Mouse (Mus musculus): Measurements from ENCODE around the gene Gpr75. TPM values are rescaled to one million over a fixed set of nuclear protein-coding genes. Genes with fewer than 3 reads are reported as not detected.

Gene Gpr75
- total RNA-seq (2021): under 1 TPM; 0.14 to 0.18 TPM
- long read RNA-seq, experiment 1: 0 reads
- long read RNA-seq, experiment 2: 0 reads

DNA sequence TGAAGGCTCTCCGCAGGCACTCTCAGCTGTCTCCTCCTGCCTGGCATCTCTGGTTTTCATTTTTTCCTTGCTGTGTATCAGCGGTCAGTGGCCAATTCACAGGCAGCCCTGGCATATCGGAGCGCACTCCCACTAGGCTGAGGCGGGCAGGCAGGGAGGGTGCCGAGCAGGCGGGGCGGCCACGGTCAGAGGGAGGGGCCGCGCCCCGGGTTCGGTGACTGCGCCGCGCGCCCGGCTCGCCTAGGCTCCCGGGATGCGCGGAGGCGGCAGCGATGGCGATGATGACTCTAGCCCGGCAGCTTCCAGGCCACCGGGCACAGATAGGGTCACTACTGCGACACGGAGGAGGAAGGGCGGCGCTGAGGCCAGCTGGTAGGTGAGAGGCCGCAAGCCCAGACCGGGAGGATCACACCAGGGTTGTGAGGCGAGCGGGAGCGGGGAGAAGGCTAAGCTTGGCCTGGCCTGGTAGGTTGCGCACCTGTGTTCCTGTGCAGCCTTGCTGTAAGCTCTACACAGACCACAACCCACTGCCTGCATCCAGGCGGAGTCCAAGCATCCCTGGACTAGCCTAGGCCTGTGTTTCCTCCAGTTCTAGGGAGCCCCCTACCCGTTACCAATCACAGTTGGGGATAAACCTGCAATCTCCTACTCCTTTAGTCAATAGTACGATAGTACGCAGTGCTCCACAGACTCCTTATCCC lies at the start of gene Gpr75, which contains the start of gene Asb3:
Gpr75 (plus strand) TSS at position 188 of the 701 bp plus-strand sequence.
Asb3 (plus strand) TSS at position 246 of the 701 bp plus-strand sequence.
- peak; percentile 72 for DNase-seq
- no peak for TF ChIP-seq CTCF (IDR thresholded peaks at IDR 0.05)
- intact Hi-C loops (cut with DNase I): no loop called here
- peak within 1 kb of the TSS; percentile 63 for H3K4me3 ChIP-seq
- H3K27ac ChIP-seq: peak within 1 kb of the TSS; percentile 28; the same call in 1 of the 2 replicates

DNA sequence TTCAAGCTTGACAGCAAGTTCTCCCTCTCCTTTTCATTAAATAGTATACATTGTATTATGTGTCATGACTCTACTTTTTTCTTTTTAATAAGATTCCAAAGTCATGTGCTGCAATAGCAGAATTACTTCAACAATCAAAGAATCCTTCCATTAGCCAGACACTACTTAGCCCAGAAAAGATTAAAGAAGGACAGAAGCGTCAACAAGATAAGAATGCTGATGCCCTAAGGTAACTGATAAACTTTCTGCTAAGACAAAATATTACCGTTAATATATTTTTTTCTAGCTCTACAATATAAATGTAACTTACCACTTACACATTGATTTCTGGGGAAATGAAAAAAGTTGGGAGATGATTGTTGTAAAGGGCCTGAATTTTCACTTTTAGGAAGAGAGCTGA lies 46.4 kb upstream of the Gpr75 start:
- TF ChIP-seq CTCF (IDR thresholded peaks at IDR 0.05): no peak
- no peak for DNase-seq
- Histone ChIP-seq H3K27ac (no peak overlapping the region), H3K4me3 (no peak overlapping the region)
- intact Hi-C loops (cut with DNase I): no loop called here

DNA sequence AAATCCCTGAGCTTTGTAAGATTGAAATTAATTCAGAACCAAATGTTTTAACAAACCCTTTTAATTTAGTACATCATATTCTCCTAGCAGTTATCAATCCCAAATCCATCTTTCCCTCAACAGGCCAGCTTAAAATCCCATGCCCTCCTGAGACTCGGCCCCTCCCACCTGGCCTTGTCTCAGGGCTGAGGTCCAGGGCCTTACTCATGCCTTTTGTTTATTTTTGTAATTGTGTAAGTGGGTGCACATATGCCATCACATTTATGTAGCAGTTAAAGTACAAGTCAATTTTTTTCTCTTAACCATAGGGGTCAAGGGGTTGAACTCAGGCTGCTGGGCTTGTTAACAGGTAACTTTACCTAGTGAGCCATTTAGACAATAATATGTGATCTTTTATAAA lies 40.8 kb upstream of the Gpr75 start:
- DNase-seq: no peak
- Histone ChIP-seq H3K4me3 (no peak overlapping the region), H3K27ac (no peak overlapping the region)
- TF ChIP-seq CTCF (IDR thresholded peaks at IDR 0.05): no peak
- intact Hi-C loops (cut with DNase I): no loop called here

DNA sequence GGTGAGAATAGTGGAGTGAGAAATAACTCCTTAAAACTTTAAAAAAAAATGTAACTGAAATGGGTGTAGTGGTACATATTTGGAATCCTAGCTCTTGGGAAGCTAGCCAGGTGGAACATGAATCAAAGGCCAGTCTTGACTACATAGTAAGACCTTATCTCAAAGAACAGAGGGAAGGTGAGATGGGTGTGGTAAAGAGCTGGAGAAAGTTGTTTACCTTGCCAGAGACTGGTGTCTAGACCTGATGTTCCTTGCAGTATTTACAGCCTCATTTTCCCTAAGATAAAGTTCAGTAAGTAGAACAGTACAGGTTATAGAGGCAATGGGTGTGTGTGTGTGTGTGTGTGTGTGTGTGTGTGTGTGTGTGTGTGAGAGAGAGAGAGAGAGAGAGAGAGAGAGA lies 12.7 kb upstream of the Gpr75 start:
- Histone ChIP-seq H3K4me3 (no peak overlapping the region), H3K27ac (no peak overlapping the region)
- intact Hi-C loops (cut with DNase I): no loop called here
- no peak for TF ChIP-seq CTCF (IDR thresholded peaks at IDR 0.05)
- no peak for DNase-seq

DNA sequence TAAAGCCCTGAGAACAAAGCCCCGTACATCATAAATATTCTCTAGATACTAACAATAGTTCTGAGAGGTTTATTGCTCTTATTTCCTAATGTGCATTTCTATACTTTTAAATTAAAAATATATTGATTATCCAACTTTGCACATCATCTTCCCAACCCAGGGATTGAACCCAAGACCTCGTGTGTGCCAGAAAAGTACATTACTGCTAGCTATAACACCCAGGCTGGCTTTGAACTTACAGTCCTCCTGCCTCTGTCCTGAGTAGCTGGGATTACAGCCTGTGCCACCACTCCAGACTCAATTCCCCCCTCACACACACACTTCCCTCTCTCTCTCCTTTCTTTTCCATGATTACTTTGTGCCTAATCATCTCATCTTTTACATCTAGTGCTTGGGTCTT lies 3.0 kb downstream of the Gpr75 start:
- no peak for TF ChIP-seq CTCF (IDR thresholded peaks at IDR 0.05)
- H3K27ac ChIP-seq: no peak overlapping the region
- DNase-seq: no peak
- H3K4me3 ChIP-seq: no peak overlapping the region
- intact Hi-C loops (cut with DNase I): no loop called here

DNA sequence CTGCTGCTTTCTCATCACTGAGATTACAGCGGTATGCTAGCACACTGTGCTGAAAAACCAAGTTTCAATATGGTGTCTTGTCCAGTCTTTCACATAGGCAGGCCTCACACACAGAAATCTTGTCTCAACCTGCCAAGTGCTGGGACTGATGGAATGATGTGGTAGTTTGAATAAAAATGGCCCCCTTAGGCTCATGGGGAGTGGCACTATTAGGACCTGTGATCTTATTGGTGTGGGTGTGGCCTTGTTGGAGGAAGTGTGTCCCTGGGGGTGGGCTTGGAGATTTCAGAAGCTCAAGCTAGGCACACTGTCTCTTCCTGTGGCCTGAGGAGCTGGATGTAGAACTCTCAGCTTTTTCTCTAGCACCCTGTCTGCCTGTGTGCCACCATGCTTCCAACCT lies 11.0 kb downstream of the Gpr75 start:
- no peak for DNase-seq
- intact Hi-C loops (cut with DNase I): no loop called here
- no peak overlapping the region for H3K27ac ChIP-seq
- no peak overlapping the region for H3K4me3 ChIP-seq
- no peak for TF ChIP-seq CTCF (IDR thresholded peaks at IDR 0.05)

DNA sequence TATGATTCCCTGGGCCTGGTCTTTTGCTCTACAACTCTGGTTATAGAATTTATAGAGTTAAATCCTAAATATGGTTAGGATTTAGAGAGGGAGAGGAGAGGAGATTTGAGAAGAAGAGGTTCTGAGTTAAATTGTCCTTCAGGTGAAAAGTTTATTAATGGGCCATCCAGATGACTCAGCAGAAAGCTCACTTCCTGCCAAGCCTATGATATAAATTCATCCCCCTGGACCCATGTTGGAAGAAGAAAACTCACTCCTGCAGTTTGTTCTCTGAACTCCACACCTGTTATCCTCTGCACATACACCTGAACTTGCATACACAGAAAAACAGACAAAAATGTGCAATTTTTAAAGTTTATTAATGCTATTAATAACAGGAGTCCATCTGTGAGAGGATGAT lies 14.2 kb downstream of the Gpr75 start:
- H3K27ac ChIP-seq: no peak overlapping the region
- intact Hi-C loops (cut with DNase I): no loop called here
- DNase-seq: no peak
- TF ChIP-seq CTCF (IDR thresholded peaks at IDR 0.05): no peak
- no peak overlapping the region for H3K4me3 ChIP-seq

DNA sequence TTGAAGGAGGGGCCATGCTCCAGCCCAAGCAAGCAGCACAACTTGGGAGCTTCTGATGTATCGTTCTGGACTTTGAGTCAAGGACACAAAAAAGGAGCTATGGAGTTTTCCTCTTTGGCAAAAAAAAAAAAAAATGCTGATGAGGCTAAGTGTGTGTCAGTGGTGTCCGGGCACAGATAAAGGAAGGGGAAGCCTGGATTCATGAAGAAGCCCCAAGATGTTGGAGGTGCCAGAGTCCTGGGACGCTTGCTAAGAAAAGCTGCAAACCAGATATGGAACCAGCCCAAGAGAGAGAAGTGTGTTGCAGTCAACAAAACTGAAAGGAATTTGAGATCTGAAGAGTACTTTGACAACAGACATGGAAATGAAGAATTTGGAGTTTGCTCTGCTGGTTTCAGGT lies 27.2 kb downstream of the Gpr75 start:
- no peak for DNase-seq
- no peak overlapping the region for H3K27ac ChIP-seq
- intact Hi-C loops (cut with DNase I): no loop called here

DNA sequence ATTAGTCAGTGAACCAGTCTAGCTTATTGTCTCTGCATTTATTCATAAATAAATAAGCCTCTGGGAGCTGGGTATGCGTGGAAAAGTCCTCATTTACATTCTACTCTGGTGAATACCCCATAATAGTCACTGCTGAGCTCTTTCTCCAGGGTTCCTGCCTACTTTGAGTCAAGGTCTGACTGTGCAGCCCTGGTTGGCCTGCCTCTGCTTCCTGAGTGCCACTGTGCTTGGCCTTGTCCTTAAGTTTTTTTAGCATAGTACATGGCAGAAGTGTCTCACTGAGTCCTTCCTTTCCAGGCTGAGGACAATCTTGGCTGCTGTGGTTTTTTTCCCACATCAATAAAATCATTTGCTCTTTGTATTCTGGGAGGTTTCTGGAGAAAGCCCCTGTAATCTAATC lies 35.5 kb downstream of the Gpr75 start:
- intact Hi-C loops (cut with DNase I): no loop called here
- no peak for DNase-seq
- Histone ChIP-seq H3K27ac (no peak overlapping the region), H3K4me3 (no peak overlapping the region)
- TF ChIP-seq CTCF (IDR thresholded peaks at IDR 0.05): no peak

More for the DNA sequence above, 27.2 kb downstream of the Gpr75 start:
- TF ChIP-seq CTCF (IDR thresholded peaks at IDR 0.05): no peak
- H3K4me3 ChIP-seq: no peak overlapping the region

DNA sequence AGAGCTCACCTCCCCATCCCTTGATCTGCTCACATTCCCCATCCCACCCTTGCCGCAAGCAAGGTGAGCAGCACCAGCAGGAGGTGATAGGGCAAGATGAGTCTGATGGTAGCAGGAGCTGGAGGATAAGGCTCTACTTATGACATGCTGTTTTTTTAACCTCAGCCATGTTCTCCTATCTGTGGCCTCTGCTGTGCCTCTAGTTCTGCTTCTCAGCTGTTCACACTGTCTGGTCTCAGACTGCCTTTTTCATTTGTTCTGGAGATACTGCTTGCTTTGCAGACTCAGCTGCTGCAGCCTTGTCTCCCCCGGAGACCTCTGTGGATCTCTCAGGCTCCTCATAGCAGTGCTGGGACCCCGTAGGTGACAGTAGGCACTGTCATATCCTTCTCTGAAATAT lies 38.1 kb downstream of the Gpr75 start:
- Histone ChIP-seq H3K4me3 (no peak overlapping the region), H3K27ac (no peak overlapping the region)
- no peak for TF ChIP-seq CTCF (IDR thresholded peaks at IDR 0.05)
- intact Hi-C loops (cut with DNase I): no loop called here
- no peak for DNase-seq

DNA sequence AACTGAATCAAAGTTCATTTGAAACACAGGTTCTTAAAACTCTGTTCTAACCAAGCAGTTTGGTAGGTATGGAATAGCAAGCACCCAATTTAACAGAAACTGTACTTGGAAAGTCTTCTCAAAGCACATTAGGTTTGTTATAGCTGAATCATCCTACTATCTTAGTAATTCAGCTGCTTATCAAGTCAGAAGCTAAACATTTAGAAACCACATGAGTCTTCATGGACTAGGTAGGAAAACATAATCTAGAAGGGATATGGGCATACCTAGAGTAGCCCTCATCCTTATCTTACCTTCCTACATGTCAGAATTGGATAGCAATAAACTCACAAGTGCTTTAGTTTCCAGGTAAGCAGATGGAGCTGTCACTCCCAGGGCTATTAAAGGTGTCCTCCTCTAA lies 42.9 kb downstream of the Gpr75 start:
- Histone ChIP-seq H3K4me3 (no peak overlapping the region), H3K27ac (no peak overlapping the region)
- TF ChIP-seq CTCF (IDR thresholded peaks at IDR 0.05): no peak
- DNase-seq: no peak
- intact Hi-C loops (cut with DNase I): no loop called here

DNA sequence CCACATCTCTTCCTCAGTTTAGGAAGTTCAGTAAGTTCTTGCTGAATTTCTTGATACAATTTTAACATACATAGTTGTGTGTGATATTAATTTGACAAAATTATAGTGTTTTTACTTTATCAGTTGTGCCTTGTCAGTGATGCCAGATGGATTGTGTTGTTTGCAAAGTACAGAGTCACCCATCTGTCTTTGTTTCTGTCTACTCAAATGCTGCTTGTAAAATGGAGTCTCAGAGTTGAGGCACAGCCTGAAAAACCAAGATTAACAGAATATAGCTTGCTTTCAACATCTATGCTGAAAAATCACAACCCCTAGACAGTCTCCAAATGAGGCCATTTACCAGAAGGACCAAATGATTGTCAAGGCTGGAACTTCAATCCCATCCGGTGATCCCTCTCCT lies 43.3 kb downstream of the Gpr75 start:
- Histone ChIP-seq H3K27ac (no peak overlapping the region), H3K4me3 (no peak overlapping the region)
- no peak for DNase-seq
- TF ChIP-seq CTCF (IDR thresholded peaks at IDR 0.05): no peak
- intact Hi-C loops (cut with DNase I): no loop called here

Other genes with a start within 250 kb of the Gpr75 start
- 100 to 1,000 TPM; 119 to 146 TPM for gene Acyp2, start 235.8 kb upstream of the Gpr75 start, total RNA-seq (2021)
- 100 to 1,000 TPM; 145 to 206 TPM for gene Psme4, start 113.6 kb upstream of the Gpr75 start, total RNA-seq (2021)
- gene Asb3, start 58 bp downstream of the Gpr75 start, total RNA-seq (2021): 1 to 10 TPM; 7.7 to 8.4 TPM
- 10 to 100 TPM; 25.7 to 35.3 TPM for gene Erlec1, start 69.0 kb downstream of the Gpr75 start, total RNA-seq (2021)
- 10 to 100 TPM; 17.7 to 23.0 TPM for gene Chac2, start 101.0 kb downstream of the Gpr75 start, total RNA-seq (2021)